Mouse (Mus musculus): ENCODE measurements at regions not wholly inside any gene's neighbourhood (a gene's known extent, or its start where the extent isn't known, plus 50 kb on each side); places are given as distances from the start of the nearest gene placed in this dataset.

DNA sequence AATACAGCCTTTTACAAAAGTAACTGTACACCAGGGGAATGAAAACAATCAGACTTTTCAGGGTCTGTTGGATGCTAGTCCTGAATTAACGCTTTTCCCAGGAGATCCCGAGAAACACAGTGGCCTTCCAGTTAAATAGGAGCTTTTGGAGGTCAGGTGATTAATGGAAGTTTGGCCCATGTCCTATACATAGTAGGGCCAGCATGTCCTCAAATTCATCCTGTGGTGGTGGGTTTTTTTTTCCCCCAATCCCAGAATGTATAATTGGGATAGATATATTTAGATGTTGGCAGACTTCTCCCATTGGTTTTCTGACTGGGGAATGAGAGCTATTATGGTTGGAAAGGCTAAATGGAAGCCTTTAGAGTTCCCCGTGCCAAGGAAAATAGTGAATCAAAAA, 77.6 kb downstream of the Cd200 start:
- ATAC-seq (replicated peaks; ENCODE audit: poor library complexity, severe bottlenecking), result no peak

DNA sequence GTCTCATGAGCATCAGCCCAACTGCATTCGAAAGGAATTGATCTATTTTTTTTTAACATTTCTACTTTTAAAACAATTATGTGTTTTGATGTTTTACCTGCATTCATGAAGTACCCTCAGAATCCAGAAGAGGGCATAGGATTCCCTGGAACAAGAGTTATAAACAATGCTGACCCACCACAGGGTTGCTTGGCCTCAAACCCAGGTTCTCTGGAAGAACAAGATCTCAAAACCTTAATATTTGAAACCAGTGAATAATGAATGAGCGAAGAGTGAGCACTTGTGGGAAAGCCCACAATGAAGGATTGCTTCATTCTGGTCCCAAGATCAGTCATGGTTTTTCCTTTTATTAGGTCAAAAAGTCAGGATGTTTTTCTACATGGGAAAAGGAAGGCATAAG, 78.6 kb downstream of the Cd200 start:
- ATAC-seq (replicated peaks; ENCODE audit: poor library complexity, severe bottlenecking), result no peak

DNA sequence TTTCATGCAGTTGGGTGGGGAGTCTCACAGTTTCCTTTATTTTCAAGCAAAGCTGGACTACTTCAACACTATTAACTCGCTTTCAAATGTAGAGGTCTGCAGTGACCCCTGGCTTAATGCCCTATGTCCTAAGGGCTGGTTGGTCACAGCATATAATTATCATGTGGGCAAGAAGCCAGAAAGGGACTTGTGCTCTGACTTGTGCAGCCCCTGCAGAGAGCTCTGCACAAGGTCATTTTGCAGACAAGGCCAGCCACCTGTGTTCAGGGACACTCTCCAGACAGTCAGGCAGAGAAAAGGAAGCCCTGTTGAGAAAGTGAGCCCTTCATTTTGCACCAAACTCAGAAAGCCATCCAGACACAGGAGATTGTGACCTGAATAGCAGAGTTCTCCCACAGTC, 79.1 kb downstream of the Cd200 start:
- no peak for ATAC-seq (replicated peaks; ENCODE audit: poor library complexity, severe bottlenecking)

DNA sequence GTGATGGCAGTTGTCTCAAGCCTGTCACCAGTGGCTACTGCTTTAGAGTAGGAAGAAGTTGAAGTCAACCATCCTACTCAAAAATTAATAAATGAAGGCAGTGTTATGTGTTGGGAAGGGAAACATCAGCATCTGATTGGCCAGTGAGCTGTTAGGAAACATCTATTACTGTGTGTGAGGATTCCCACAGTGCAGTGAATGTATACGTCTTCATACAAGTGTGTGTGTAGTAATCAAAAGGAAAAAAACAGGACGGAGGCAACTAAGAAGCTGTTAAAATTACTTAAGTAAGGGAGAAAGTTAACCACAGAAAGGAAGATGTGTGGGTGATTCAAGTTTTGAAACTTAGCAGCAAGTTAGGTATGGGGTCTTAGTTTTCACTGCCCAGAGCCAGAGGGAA, 81.8 kb downstream of the Cd200 start:
- ATAC-seq (replicated peaks; ENCODE audit: poor library complexity, severe bottlenecking), result peak; percentile 72

DNA sequence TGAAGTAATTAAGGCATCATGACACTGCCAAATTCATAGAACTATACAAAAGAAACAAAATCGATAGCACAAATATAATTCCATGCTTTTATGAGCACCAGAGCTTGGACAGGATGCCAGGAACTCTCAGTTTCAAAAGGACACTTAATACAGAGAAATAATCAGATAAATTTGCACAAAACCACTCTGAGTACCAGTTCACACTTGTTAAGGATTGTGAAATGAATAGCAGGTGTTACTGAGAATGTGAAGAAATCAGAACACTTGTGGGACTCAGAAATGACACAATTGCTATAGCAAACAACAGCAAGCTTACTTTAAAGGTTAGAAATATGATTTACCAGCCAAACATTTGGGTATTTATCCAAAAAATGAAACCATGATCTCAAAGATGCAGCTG, 87.4 kb downstream of the Btla start:
- no peak for ATAC-seq (replicated peaks; ENCODE audit: poor library complexity, severe bottlenecking)
